Mouse (Mus musculus) spleen, adult 18-20 months (tissue): ENCODE data around the gene Rars2.
A peak's percentile ranks its signal among the peaks of the same experiment; 100 is the strongest.

Experiments
- DNase-seq, 2 experiments: peaks; one replicate each; pipeline ENCODE4 v3.0.0; 2022; ENCODE audit warnings: mixed read lengths in 2 of 2

Rars2 gene

GRCm38 (mm10) chr4:34644779-34645178, 30.0 kb downstream of the Rars2 start:
- DNase-seq: no peak

- no peak for DNase-seq
These were observed 38.4 kb downstream of the Rars2 start for GRCm38 (mm10) chr4:34653179-34653578.

- DNase-seq: no peak
These were observed 41.3 kb downstream of the Rars2 start for GRCm38 (mm10) chr4:34656101-34656500.

- no peak for DNase-seq
These were observed 44.3 kb downstream of the Rars2 start for GRCm38 (mm10) chr4:34659012-34659411.

GRCm38 (mm10) chr4:34661514-34661913, 46.8 kb downstream of the Rars2 start:
- no peak for DNase-seq

GRCm38 (mm10) chr4:34661927-34662326, 47.2 kb downstream of the Rars2 start:
- no peak for DNase-seq

GRCm38 (mm10) chr4:34667923-34668322, 53.2 kb downstream of the Rars2 start:
- no peak for DNase-seq

GRCm38 (mm10) chr4:34673721-34674120, 59.0 kb downstream of the Rars2 start:
- DNase-seq: no peak

- no peak for DNase-seq
These were observed 65.8 kb downstream of the Rars2 start for GRCm38 (mm10) chr4:34680530-34680929.

GRCm38 (mm10) chr4:34686874-34687567, 72.3 kb downstream of the Rars2 start, which contains the start of gene Slc35a1:
TSS of gene Slc35a1 (minus strand) at chr4:34687438.
- DNase-seq: peak; percentile 90 to 92

GRCm38 (mm10) chr4:34688021-34688420, 73.3 kb downstream of the Rars2 start:
- no peak for DNase-seq

- DNase-seq: peak; percentile 25 to 65
These were observed 86.8 kb downstream of the Rars2 start for GRCm38 (mm10) chr4:34701528-34701927.

GRCm38 (mm10) chr4:34702231-34702630, 87.5 kb downstream of the Rars2 start:
- DNase-seq: no peak

- no peak for DNase-seq
These were observed 88.3 kb downstream of the Rars2 start for GRCm38 (mm10) chr4:34703029-34703428.

- no peak for DNase-seq
These were observed 92.5 kb downstream of the Rars2 start for GRCm38 (mm10) chr4:34707248-34707647.

GRCm38 (mm10) chr4:34708127-34708526, 93.4 kb downstream of the Rars2 start:
- no peak for DNase-seq
